Mouse (Mus musculus): ENCODE data around the gene Plac9a.
A peak's percentile ranks its signal among the peaks of the same experiment; 100 is the strongest.
"Not testable (repeated sequence)": the region's sequence is repeated elsewhere in the genome, so short reads cannot be mapped to it uniquely, and the experiment has no call there.

Gene Plac9a

GRCm38 (mm10) chr14:25865251-25865650 is 37.6 kb downstream of the Plac9a start:
- DNase-seq (ENCODE audit: low spot score in 2 of 2) = no peak

- DNase-seq (ENCODE audit: low spot score in 2 of 2) = no peak
Observed at GRCm38 (mm10) chr14:25863721-25864120, 39.2 kb downstream of the Plac9a start.

GRCm38 (mm10) chr14:25861771-25862530 is 40.9 kb downstream of the Plac9a start:
- no peak for DNase-seq (ENCODE audit: low spot score in 2 of 2)

- no peak for DNase-seq (ENCODE audit: low spot score in 2 of 2)
Observed at GRCm38 (mm10) chr14:25857940-25858339, 45.0 kb downstream of the Plac9a start.

GRCm38 (mm10) chr14:25857168-25857621 is 45.7 kb downstream of the Plac9a start:
- no peak for DNase-seq (ENCODE audit: low spot score in 2 of 2)

- peak in 1 of 2 experiments; percentile 35 for DNase-seq (ENCODE audit: low spot score in 2 of 2)
Observed at GRCm38 (mm10) chr14:25855241-25855885, 47.5 kb downstream of the Plac9a start.

- no peak for DNase-seq (ENCODE audit: low spot score in 2 of 2)
Observed at GRCm38 (mm10) chr14:25853717-25854452, 49.0 kb downstream of the Plac9a start.

GRCm38 (mm10) chr14:25853295-25853694 is 49.6 kb downstream of the Plac9a start:
- DNase-seq (ENCODE audit: low spot score in 2 of 2) = no peak

GRCm38 (mm10) chr14:25852121-25852561 is 50.8 kb downstream of the Plac9a start:
- DNase-seq (ENCODE audit: low spot score in 2 of 2) = no peak

- no peak for DNase-seq (ENCODE audit: low spot score in 2 of 2)
Observed at GRCm38 (mm10) chr14:25851189-25851588, 51.7 kb downstream of the Plac9a start.

GRCm38 (mm10) chr14:25850433-25850832 is 52.5 kb downstream of the Plac9a start:
- no peak for DNase-seq (ENCODE audit: low spot score in 2 of 2)

GRCm38 (mm10) chr14:25848708-25849107 is 54.2 kb downstream of the Plac9a start:
- not testable (repeated sequence) for DNase-seq (ENCODE audit: low spot score in 2 of 2)

GRCm38 (mm10) chr14:25848237-25848636 is 54.7 kb downstream of the Plac9a start:
- no peak for DNase-seq (ENCODE audit: low spot score in 2 of 2)

- DNase-seq (ENCODE audit: low spot score in 2 of 2) = peak in 1 of 2 experiments; percentile 3
Observed at GRCm38 (mm10) chr14:25847660-25848059, 55.2 kb downstream of the Plac9a start.

- no peak for DNase-seq (ENCODE audit: low spot score in 2 of 2)
Observed at GRCm38 (mm10) chr14:25846516-25846915, 56.4 kb downstream of the Plac9a start.

- no peak for DNase-seq (ENCODE audit: low spot score in 2 of 2)
Observed at GRCm38 (mm10) chr14:25845832-25846383, 57.0 kb downstream of the Plac9a start.

- DNase-seq (ENCODE audit: low spot score in 2 of 2) = no peak
Observed at GRCm38 (mm10) chr14:25844372-25844771, 58.5 kb downstream of the Plac9a start.

- DNase-seq (ENCODE audit: low spot score in 2 of 2) = no peak
Observed at GRCm38 (mm10) chr14:25842688-25843003, 60.3 kb downstream of the Plac9a start.

GRCm38 (mm10) chr14:25841991-25842687 is 60.8 kb downstream of the Plac9a start, which contains the start of gene Anxa11:
TSS of gene Anxa11 (plus strand) at chr14:25842156.
- DNase-seq (ENCODE audit: low spot score in 2 of 2) = peak; percentile 86 to 91

- no peak for DNase-seq (ENCODE audit: low spot score in 2 of 2)
Observed at GRCm38 (mm10) chr14:25841579-25841978, 61.3 kb downstream of the Plac9a start.

- no peak for DNase-seq (ENCODE audit: low spot score in 2 of 2)
Observed at GRCm38 (mm10) chr14:25840961-25841360, 61.9 kb downstream of the Plac9a start.

All from spleen, postnatal 10 days (tissue).